Mouse (Mus musculus) cerebellum, adult 9-11 months (tissue): ENCODE measurements around the gene Cx3cr1.

Experiments
- DNase-seq: peaks from one replicate; pipeline ENCODE4 v3.0.0; 2022

Cx3cr1 gene

DNA sequence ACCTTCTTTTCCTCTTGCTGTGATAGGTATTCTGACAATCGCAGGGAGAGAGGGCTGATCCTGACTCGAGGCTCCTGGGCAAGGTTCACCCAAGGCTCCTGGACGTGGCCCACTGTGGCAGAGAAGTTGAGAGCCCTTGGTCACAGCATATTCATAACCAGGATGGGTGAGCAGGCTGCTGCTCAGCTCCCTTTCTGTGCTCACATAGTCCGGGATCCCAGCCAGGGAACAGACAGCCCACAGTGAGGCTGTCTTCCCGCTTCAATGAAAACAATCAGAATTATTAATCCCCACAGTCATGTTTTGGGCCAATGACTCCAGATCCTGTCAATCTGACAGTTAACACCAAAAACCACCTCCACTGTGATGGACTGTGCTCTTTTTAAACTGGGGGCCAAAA lies 12.3 kb upstream of the Cx3cr1 start:
- no peak for DNase-seq

DNA sequence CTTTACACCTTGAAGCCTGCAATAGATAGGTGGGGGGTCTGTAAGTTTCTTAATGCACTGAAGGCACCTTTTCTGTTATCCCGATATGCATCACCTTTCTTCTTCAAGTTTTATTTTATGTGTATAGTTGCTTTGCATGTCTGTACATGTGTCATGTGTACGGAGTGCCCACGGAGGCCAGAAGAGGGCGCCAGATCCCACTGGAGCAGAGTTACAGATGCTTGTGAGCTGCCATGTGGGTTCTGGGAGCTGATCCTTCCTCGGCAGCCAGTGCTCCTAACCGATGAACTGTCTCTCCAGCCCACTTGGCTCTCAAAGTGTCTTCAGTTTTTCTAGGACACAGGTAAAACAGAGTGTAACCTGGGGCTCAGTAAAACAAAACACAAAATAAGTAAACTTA lies 11.6 kb upstream of the Cx3cr1 start:
- no peak for DNase-seq

- no peak for DNase-seq
Measured at GRCm38 (mm10) chr9:120080546-120081108, 10.9 kb upstream of the Cx3cr1 start.

- DNase-seq: no peak
Measured at GRCm38 (mm10) chr9:120079901-120080300, 10.2 kb upstream of the Cx3cr1 start.

- DNase-seq: no peak
Measured at GRCm38 (mm10) chr9:120078241-120078640, 8.6 kb upstream of the Cx3cr1 start.

GRCm38 (mm10) chr9:120074516-120074915 lies 4.8 kb upstream of the Cx3cr1 start:
- no peak for DNase-seq

DNA sequence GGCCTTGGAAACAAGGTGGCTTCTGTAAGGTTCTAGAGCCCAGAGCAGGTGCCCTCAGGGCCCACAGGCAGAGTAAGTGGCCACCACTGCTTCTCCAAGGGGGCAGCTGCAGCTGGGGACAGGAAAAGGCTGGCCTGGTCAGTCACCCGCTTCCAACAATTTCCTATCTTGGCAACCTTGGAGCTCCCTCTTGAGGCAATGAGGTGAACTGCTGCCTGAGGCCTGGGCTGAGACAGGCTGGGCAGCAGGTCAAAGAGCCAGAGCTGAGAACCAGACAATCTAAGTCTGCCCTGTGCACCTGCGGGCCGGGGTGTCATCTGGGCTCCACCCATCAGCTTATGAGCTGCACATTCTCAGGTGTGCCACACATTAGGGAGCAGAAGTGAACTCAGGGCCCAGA lies 3.5 kb upstream of the Cx3cr1 start:
- DNase-seq: peak; percentile 69

- DNase-seq: no peak
Measured at GRCm38 (mm10) chr9:120071251-120071650, 1.6 kb upstream of the Cx3cr1 start.

DNA sequence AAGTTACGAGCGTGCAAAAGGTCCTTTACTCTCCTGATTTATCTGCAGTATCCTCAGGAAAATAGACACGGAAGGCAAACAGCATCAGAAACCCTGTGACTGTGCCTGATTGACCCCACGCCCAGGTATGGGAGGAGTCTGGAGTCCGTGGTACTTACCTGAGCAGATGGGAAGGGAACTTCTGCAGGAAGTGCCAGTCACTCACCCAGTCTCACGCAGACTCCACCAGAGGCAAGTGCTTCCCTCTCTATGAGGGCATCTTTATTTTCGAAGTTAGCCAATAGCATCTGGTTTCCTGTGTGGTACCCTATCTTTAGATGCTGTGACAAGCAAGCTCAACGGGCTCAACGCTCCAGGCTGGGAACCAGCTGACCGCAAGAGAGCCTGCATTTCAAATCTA lies 1.6 kb downstream of the Cx3cr1 start:
- DNase-seq: no peak

DNA sequence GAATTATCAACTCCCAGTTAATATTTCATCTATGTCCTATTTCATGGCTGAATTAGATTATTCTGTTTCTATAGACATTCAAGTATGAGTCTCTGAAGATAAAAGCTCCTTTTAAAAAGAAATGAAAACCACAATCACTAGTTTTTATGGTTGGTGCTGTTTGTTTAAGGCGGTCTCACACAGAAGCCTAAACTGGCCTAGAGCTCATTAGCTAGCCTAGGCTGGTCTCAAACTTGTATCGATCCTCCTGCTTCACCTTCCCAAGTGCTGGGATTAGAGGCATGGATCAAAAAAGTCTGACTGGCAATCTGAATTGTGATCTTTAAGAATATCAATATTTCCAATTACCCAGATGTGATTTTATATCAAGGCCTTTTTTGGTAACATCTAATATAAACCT lies 2.1 kb downstream of the Cx3cr1 start:
- no peak for DNase-seq

GRCm38 (mm10) chr9:120064317-120064716 lies 5.4 kb downstream of the Cx3cr1 start:
- no peak for DNase-seq

GRCm38 (mm10) chr9:120058730-120059129 lies 10.9 kb downstream of the Cx3cr1 start:
- no peak for DNase-seq

DNA sequence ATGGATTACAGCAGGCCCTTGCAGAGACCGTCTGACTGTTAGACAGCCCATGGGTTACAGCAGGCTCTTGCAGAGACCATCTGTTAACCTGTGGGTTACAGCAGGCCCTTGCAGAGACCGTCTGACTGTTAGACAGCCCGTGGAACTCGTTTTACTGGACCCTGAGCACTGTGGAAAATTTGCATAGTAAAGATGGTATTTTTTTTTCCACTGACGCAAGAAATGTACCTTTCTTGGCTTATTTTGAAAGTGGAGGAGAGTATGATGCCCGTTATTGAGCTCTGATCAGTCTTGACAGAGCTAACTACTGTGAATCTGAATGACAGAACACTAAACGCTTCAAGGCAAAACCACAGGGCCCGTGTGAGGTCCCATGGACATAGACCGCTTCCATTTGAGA lies 13.5 kb downstream of the Cx3cr1 start:
- DNase-seq: no peak

- peak; percentile 22 for DNase-seq
Measured at GRCm38 (mm10) chr9:120054545-120055277, 15.0 kb downstream of the Cx3cr1 start.

DNA sequence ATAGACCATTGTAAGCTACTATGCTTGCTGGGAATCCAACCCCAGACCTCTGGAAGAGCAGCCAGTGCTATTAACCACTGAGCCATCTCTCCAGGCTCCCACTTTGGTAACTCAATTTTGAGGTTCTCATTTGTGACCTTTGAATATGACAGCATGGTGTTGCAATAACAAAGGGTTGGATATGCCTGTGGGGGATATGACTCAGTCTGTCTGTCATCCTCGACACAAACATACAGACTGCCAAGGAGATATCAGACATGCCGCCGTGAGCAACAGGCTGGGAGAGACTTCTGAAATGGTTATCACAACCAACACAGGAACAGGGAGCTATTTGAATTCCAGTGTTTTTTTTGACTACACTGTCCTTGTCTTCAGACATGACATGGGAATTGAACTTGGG lies 20.3 kb downstream of the Cx3cr1 start:
- no peak for DNase-seq

DNA sequence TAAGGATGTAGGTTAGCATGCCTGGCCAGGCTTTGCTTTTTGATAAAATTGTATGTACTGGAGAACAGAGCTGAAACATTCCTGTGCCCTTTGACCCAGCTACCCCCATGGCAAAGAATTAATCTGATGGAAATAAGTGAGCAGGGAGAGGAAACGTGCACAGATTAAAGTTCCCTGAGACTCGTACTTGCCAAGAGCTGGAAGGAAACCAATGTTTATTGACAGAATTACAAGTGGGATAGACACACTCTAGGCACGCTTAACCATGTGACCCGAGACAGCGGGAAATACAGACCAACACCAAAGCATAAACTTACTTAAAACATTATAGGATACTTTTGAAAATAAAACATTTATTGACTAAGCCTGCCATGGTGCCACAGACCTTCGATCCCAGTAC lies 21.2 kb downstream of the Cx3cr1 start:
- no peak for DNase-seq

DNA sequence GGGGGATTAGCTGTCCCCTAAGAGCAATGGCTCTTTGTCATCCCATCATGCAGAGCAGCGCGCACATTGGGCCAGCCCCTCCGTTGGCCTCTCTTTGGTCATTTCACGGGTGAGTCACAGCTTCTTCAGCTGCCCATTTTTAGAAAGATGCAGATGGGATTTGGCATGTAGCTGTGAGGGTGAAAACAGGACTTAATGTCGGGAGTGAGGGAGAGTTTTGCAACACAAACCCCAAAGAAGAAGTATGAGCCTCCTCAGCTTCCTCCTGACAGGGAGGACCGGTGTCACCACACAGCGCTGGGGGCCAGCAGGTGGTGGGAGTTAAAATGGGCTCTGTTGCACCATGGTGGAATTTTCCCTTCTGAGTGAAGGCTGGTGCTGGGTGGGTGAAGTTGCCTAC lies 26.6 kb downstream of the Cx3cr1 start:
- DNase-seq: no peak

DNA sequence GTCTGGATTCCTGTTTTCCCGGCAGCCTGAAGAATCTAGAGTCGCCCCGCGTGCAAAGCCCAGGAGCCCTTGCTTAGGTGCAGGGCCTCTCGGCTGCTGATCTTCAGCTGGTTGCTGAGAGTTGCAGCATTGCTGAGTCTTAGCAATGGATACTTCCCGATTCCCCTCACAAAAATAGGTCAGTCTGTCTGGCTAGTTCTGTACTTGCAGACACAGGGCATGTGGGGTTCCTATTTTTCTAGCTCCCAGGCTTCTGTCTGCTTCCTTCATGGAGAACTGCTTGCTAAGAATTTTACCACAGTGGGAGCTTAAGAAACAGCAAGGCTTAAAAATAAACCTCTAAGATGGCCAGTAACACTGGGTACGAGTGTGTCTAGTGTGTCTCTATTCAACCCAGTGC lies 32.3 kb downstream of the Cx3cr1 start:
- DNase-seq: no peak

GRCm38 (mm10) chr9:120034375-120034774 lies 35.3 kb downstream of the Cx3cr1 start:
- DNase-seq: no peak

DNA sequence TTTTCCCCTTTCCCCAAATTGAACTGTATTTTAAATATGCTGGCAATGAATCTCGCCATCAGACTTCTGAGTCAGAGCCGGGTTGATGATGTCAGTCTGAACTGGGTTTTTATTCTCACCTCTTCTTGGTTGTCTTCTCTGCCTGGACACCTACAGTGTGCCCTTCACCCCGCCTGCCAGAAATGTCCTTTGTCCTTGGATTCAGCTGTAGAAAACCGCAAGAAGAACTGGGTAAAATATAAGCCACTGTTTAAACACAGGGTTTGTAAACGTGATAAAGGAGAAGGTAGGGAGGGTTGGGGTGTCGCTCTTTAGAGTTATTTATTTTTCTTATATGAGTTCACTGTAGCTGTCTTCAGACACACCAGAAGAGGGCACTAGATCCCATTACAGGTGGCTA lies 37.0 kb downstream of the Cx3cr1 start:
- DNase-seq: no peak

DNA sequence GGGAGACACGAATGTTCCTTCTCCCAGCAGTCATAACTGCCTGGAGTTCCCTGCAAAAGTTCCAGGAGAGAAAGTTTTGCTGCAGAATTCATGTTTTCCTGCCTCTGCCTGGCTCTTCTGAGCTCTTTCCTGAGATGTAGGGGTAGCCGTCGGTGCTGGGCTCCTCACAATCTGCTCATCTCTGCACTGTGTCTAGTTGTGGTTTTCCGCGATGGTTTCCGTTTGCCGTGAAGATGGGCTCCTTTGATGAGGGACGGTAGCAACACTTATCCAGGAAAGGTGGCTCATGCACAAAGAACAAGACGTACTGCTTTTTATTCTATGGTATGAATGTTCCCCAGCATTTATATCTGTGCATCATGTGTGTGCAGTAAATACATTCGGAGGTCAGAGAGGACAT lies 39.3 kb downstream of the Cx3cr1 start:
- no peak for DNase-seq

GRCm38 (mm10) chr9:120029880-120030279 lies 39.8 kb downstream of the Cx3cr1 start:
- DNase-seq: no peak

DNA sequence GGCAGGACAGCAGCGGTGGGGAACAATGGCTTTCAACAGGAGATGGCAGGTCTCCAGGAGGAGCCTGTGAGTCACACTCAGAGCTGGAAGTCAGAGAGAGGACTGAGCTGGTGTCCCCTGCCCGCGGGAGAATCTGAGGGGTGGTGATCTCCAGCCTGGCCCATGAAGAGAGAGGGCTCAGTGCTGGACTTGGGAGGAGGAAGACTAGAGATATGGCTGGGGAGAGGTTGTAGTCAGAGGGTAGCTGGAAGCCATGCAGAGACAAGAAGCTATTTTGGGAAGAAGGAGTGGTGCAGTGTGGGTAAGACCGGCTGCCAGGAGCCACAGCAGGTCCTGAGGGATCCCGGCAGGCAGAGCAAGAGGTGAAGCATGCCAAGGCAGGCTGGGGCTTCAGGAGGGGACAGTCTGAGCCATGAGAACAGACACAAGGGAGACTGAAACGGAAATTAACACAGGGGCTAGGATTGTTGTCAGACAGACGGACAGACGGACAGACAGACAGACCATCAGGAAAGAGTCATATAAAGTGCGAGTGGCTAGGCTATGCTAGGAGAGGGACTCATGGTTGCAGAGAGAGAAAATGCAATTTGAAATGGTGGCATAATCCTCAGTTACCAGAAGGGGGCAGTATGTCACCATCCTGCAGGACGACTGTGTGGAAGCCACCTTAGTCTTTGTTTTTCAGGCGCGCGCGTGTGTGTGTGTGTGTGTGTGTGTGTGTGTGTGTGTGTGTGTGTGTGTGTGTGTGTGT lies 42.1 kb downstream of the Cx3cr1 start:
- DNase-seq: peak; percentile 84

GRCm38 (mm10) chr9:120024625-120025024 lies 45.1 kb downstream of the Cx3cr1 start:
- DNase-seq: no peak
